Mouse (Mus musculus) cerebellum, postnatal 14 days (tissue): ENCODE measurements at regions not wholly inside any gene's neighbourhood (a gene's known extent, or its start where the extent isn't known, plus 50 kb on each side); places are given as distances from the start of the nearest gene placed in this dataset.

Experiments
- DNase-seq, 2 experiments: peaks; one replicate each; pipeline ENCODE4 v3.0.0; 2021; ENCODE audit warnings: mixed read lengths in 2 of 2

- no peak for DNase-seq
These were observed 89.8 kb upstream of the Gsc start for GRCm38 (mm10) chr12:104562961-104563360.

DNA sequence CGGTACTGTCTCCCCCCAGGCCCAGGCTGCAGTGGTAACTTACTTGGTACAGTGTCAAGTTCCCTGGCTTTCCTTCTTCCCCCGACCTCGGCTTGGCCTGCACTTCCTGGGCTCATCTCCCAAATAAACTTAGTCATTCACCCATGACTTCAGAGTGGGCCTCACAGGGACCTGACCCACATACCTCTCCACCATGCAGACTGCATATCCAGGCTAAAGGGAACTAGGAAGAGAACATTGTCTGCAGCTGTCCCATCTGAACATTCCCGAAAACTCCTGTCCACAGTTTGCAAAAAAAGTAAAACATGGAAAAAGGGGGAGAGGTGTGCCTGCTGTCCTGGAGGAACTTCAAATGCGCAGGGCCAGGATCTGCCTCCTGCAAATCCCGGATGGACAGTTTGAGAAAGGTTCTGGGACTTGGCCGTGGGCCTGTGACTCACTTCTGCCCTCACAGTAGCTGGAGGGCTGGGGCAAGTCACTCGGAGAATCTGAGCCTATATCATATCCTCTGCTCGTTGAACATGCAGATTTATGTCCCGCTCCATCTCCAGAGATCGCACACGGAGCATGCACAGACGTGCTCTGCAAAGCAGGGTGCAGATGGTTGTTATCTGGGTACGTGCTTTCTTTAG is 87.9 kb upstream of the Gsc start:
- no peak for DNase-seq

- DNase-seq, result peak; percentile 96 to 98
These were observed 84.6 kb upstream of the Gsc start for GRCm38 (mm10) chr12:104557761-104558160.

- peak; percentile 68 to 71 for DNase-seq
These were observed 84.2 kb upstream of the Gsc start for GRCm38 (mm10) chr12:104557307-104557706.

GRCm38 (mm10) chr12:104548586-104548985 is 75.5 kb upstream of the Gsc start:
- DNase-seq, result no peak

DNA sequence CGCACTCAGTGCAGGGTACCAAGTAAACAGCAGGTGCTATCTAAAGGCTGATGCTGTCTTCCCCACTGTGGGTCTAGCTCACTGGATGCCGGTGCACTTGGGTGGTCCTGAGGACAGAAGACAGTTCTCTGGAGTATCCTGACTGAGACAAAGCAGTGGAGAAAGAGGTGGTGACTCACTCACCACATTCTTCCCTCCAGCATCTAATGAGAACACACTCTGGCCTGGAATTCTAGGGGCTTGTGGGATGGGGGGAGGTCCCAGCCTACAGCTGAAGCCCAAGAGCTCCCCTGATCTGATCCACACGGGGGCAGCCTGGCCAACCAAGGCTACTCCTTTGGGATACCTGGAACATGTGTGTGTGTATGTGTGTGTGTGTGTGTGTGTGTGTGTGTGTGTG is 74.4 kb upstream of the Gsc start:
- DNase-seq, result no peak

DNA sequence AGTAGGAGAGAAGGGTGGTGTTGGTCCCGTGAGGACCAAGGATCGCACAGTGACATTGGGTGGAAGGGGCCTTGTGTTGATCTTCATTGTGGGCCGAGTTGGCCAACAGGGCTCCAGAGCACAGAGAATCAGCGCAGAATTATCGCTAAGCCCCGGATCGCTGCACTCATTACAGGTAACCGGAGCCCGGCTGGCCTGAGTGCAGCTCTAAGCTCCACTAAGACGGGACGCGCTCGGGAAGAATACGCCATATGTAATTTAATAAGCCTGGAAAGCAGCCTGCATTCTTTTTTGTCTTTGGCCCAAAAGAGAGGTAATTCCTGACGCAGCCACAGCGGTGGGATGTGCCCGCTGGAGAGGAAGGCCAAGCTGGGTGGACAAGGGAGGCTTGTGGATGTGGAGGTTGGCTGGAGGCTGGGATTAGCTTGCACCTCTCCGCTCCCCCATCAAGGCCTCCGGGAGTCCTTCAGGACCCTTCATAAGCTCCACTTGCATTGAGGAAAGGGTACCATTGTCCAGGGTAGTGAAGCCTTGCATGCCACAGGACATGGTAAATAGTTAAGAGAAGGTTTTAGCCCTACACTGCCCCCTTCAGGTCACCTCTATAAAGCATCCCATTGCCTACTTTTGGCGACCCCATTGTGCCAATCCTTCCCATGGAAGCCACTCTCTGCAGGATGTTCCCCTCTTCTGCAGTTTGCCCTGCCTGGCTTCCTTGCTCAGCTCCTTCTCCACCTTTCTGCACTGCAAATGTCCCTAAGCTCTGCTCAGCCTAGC is 73.1 kb upstream of the Gsc start:
- peak; percentile 26 to 42 for DNase-seq

DNA sequence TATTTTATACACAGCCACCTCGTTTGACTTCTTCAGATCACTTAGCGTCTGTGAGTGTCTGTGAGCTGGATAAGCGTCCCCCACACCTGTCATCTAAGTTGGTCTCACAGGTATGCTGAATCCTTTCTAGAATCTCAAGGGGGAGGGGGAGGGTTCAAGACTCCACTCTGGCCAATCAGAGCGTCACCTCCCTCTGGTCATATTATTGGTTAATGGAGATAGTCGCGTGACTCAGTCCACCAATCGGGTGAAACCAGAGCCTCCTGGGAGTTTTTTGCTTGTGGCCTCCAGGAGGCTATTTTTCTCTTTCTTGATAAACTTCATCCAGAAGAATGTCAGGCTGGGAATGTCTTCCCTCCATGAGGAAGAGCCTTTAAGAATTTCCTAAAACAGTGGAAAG is 66.8 kb upstream of the Gsc start:
- DNase-seq, result no peak

DNA sequence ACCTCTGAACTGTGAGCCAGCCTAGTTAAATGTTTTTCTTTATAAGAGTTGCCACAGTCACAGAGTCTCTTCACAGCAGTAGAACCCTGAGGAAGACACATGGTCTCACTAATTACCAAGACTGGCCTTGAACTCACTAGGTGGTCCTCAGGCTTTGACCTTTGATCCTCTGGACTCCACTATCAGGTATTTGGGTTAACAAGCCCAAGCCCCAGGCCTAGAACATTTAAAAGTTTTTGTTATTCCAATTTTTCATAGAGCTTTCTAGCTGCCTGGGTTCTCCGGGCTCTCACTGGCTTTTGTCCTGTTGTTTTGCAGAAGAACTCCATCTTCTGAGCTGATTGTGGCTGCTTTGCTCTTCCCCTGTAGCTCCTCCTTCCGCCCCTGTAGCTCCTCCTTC is 65.3 kb upstream of the Gsc start:
- DNase-seq, result no peak

- DNase-seq, result peak in 1 of 2 experiments; percentile 27
These were observed 58.6 kb upstream of the Gsc start for GRCm38 (mm10) chr12:104531512-104532447.

DNA sequence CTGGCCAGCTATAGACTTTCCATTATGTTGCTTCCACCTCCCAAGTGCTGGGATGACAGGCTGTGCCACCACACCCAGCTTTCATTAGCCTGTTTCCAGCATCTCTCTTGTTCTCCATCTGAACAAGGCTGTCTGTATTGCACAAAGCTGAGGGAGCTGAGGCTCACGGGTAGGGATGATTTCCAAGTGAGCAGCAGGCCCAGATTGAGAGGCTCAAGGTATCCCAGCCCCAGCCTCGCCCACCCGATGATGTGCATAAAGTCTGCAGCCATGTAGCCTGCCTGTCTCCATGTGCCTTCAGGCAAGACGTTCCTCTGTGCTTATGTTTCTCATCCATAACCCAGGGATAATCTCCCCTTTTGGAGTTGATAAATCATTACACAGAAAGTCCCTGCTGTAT is 57.5 kb upstream of the Gsc start:
- peak; percentile 49 to 50 for DNase-seq
